In the genomic region with DNA sequence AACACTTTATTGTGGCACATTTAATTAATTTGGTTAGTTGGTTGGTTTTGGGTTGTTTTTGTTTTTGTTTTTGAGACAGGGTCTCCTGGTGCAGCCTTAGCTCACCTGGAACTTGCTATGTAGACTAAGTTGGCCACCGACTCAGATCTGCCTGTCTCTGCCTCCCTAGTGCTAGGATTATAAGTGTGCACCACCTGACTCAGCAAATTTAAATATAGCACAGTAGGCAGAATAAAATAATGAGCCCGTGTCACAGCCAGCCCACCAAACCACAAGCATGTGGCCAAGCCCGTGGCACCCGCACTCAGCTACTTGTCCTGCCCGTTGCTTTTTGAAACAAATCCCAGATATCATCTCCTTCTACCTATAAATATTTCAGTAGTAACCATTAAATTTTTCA, we compare ENCODE assay signal across 20 mouse cellular contexts.
"Had no signal": no experiment of that assay in that cellular context is flagged by ENCODE, and none has a peak within 500 bp of the region (broad histone marks: within the 10 kb centered on the region; RNA-seq: fewer than 3 reads in every experiment).

No protein-coding gene starts in this region.

- H3K9me3 ChIP-seq: heart, embryonic 10.5 days; heart, embryonic 12.5 days; hindbrain, embryonic 13.5 days; hindbrain, embryonic 15.5 days; limb, embryonic 10.5 days; liver, embryonic 13.5 days; liver, embryonic 15.5 days had no signal

- H3K36me3 ChIP-seq: heart, embryonic 10.5 days; heart, embryonic 12.5 days; hindbrain, embryonic 13.5 days; hindbrain, embryonic 15.5 days; limb, embryonic 10.5 days; limb, embryonic 12.5 days; liver, embryonic 13.5 days; liver, embryonic 15.5 days had no signal

- H3K27ac ChIP-seq: heart, embryonic 10.5 days; hindbrain, embryonic 13.5 days; hindbrain, embryonic 15.5 days; hindbrain, postnatal 0 days; layer of hippocampus, adult 2 months; limb, embryonic 10.5 days; limb, embryonic 12.5 days; liver, embryonic 13.5 days; liver, embryonic 15.5 days had no signal

- H3K9ac ChIP-seq: heart, embryonic 12.5 days; hindbrain, embryonic 13.5 days; hindbrain, embryonic 15.5 days; limb, embryonic 12.5 days; liver, embryonic 13.5 days; liver, embryonic 15.5 days had no signal

- DNase-seq: gastrocnemius, postnatal 14 days; gastrocnemius, postnatal 36 days; heart, adult 18-20 months; heart, postnatal 10 days; kidney, adult 11 months; kidney, adult 2 months; kidney, postnatal 10 days; kidney, postnatal 25 days; kidney, postnatal 4 days; liver; liver, embryonic 13.5 days had no signal

- H3K4me3 ChIP-seq: heart, embryonic 10.5 days; heart, embryonic 12.5 days; hindbrain, embryonic 13.5 days; hindbrain, embryonic 15.5 days; layer of hippocampus, adult 2 months; limb, embryonic 10.5 days; limb, embryonic 12.5 days; liver, embryonic 13.5 days; liver, embryonic 15.5 days had no signal

- H3K4me1 ChIP-seq: heart, embryonic 10.5 days; heart, embryonic 12.5 days; hindbrain, embryonic 13.5 days; hindbrain, embryonic 15.5 days; limb, embryonic 10.5 days; limb, embryonic 12.5 days; liver, embryonic 13.5 days; liver, embryonic 15.5 days had no signal
